Mouse (Mus musculus) heart, postnatal 0 days (tissue): Measurements from ENCODE around the gene Anxa5.

Experiments
- CTCF ChIP-seq: IDR thresholded peaks from 2 replicates; pipeline ENCODE4 v1.5.1; 2016; ENCODE audit warnings: antibody characterized with exemption, control low read depth, low read depth
- EP300 ChIP-seq: IDR thresholded peaks from 2 replicates; pipeline ENCODE4 v1.6.1; 2016; ENCODE audit warnings: antibody characterized with exemption, low read depth

GRCm38 (mm10) chr3:36465538-36465937 lies 10.2 kb downstream of the Anxa5 start:
- no peak for TF ChIP-seq CTCF
- no peak for TF ChIP-seq EP300
